Mouse (Mus musculus) cortical plate, adult 2 months (tissue): ENCODE data around the gene Ptpn11.

Experiments
- CTCF ChIP-seq: fragments of 200-500 bp; IDR thresholded peaks from 2 replicates; pipeline ENCODE4 v1.5.1; 2011; ENCODE audit warnings: mild to moderate bottlenecking, control low read depth, low read length; ENCODE audit not compliant: insufficient read depth; ENCODE audit errors: extremely low read depth
- POLR2A ChIP-seq: fragments of 200-500 bp; IDR thresholded peaks from 2 replicates; pipeline ENCODE4 v1.6.1; 2011; ENCODE audit warnings: mild to moderate bottlenecking, low read length, control low read depth; ENCODE audit not compliant: insufficient read depth; ENCODE audit errors: extremely low read depth

DNA sequence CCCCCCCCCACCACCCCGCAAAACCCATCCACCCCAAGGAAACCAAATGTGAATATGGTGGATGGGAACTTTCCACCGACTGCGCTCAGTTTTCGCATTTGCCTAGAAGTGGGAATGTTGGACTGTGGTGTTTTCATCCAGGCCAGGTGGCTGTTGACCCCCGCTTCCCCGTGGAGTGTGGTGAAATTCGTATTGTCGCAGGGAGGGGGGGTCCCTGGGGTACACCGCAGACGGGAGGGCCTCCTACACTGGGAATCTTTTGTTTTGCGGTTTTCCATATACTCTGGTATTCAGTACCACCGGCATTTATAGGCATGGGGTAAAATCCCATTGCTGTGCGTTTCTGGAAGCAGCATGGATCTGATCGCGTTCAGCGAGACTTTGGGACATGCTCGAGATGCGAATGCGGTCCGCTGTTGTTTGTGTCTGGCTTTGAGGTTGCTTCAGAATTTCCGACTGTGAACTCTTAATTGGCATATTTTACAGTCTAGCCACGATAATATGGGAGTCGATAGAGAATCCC is 30.2 kb upstream of the Ptpn11 start:
- no peak for TF ChIP-seq CTCF
- TF ChIP-seq POLR2A: no peak
